Mouse (Mus musculus) testis, adult 2 months (tissue): ENCODE results near the gene Gucy1a1.

Experiments used
- CTCF ChIP-seq: fragments of 200-500 bp; IDR thresholded peaks from 2 replicates; pipeline ENCODE4 v1.5.1; 2012; ENCODE audit warnings: low read depth, mild to moderate bottlenecking, inconsistent platforms, low read length, moderate library complexity; ENCODE audit not compliant: control insufficient read depth, insufficient read depth, insufficient replicate concordance
- POLR2A ChIP-seq: fragments of 200-500 bp; IDR thresholded peaks from 2 replicates; pipeline ENCODE4 v1.6.1; 2012; ENCODE audit warnings: low read depth, mild to moderate bottlenecking, inconsistent platforms, low read length, moderate library complexity; ENCODE audit not compliant: control insufficient read depth

- TF ChIP-seq CTCF, result no peak
- TF ChIP-seq POLR2A, result no peak
Measured at GRCm38 (mm10) chr3:82046087-82046486, 99.5 kb downstream of the Gucy1a1 start.
